Mouse (Mus musculus): ENCODE data around the gene Trip13.

- no peak for TF ChIP-seq SMC3 (IDR thresholded peaks at IDR 0.05; ENCODE audit: low read depth, low read length)
- no peak for TF ChIP-seq MEF2A (IDR thresholded peaks at IDR 0.05; ENCODE audit: borderline replicate concordance, low read depth, low read length)
- no peak for TF ChIP-seq UBTF (IDR thresholded peaks at IDR 0.05; ENCODE audit: low read depth, low read length)
- TF ChIP-seq ETS1 (conservative IDR thresholded peaks at IDR 0.05; ENCODE audit: low read depth, low read length): no peak
- TF ChIP-seq CTCF (conservative IDR thresholded peaks at IDR 0.05 in 1 of 2, IDR thresholded peaks at IDR 0.05 in 1 of 2; ENCODE audit: low read depth in 2 of 2, low read length in 2 of 2): no peak
- TF ChIP-seq HCFC1 (IDR thresholded peaks at IDR 0.05; ENCODE audit: low read depth, low read length): no peak
- no peak for TF ChIP-seq MAX (IDR thresholded peaks at IDR 0.05; ENCODE audit: low read length)
- TF ChIP-seq POLR2A (IDR thresholded peaks at IDR 0.05; ENCODE audit: low read depth, low read length): no peak
- no peak for TF ChIP-seq EP300 (IDR thresholded peaks at IDR 0.05; ENCODE audit: low read length)
- no peak for TF ChIP-seq USF2 (conservative IDR thresholded peaks at IDR 0.05; ENCODE audit: low read depth, low read length)
- no peak for TF ChIP-seq E2F4 (IDR thresholded peaks at IDR 0.05; ENCODE audit: insufficient replicate concordance, low read depth, low read length)
- no peak for TF ChIP-seq RCOR1 (conservative IDR thresholded peaks at IDR 0.05; ENCODE audit: low read depth, low read length)
- TF ChIP-seq KAT2A (IDR thresholded peaks at IDR 0.05; ENCODE audit: insufficient replicate concordance, low read length): no peak
Measured at GRCm38 (mm10) chr13:73936938-73937320, 655 bp downstream of the Trip13 start.
